8 mouse cellular contexts compared by ENCODE assay signal in the genomic region with DNA sequence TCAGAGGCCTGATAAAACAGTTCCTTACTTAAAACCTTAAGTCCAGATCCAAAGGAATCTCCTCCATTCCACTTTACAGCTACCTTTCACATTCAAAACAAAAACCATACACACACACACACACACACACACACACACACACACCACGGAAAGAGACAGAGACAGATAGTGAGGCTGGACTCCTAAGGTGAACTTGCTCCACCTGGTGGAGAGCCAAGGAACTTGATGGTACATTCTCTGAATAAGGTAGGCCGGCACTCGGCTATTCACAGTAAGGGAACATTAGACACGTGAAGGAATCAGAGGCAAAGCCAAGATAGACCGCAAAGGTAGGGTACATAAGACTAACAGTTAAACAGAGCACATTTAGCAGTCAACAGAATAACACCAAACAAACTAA. TPM values are rescaled to one million over a fixed set of nuclear protein-coding genes. Genes with fewer than 3 reads are reported as not detected.
A peak's percentile ranks its signal among the peaks of the same experiment; 100 is the strongest.
DNase-seq lines count a peak whose midpoint lies in the region; ATAC-seq and TF ChIP-seq lines count a peak whose summit lies in the region.

No protein-coding gene starts in this region.

- 6% methylated on average over 5 of the region's 5 CpGs for WGBS in intestine, embryonic 15.5 days
- WGBS in midbrain, embryonic 11.5 days: 6% methylated on average over 5 of the region's 5 CpGs

- H3K4me2 ChIP-seq in intestine, embryonic 15.5 days (replicated peaks): no peak overlapping the region
- H3K4me2 ChIP-seq in midbrain, embryonic 11.5 days: no peak overlapping the region

- H3K4me1 ChIP-seq in intestine, embryonic 15.5 days (replicated peaks): peaks cover 1% of the 10 kb centered on the region; the same call in 1 of the 2 replicates
- H3K4me1 ChIP-seq in midbrain, embryonic 11.5 days (ENCODE audit: control insufficient read depth, insufficient read depth, low read length): peaks cover 33% of the 10 kb centered on the region

- H3K4me3 ChIP-seq in gastrocnemius, adult 2 months: no peak overlapping the region
- H3K4me3 ChIP-seq in intestine, embryonic 15.5 days (replicated peaks): no peak overlapping the region
- H3K4me3 ChIP-seq in midbrain, embryonic 11.5 days (ENCODE audit: low read depth, low read length): no peak overlapping the region

- DNase-seq in urinary bladder, adult 18-20 months (ENCODE audit: low spot score in 2 of 2): peak; percentile 33 to 51
- DNase-seq in urinary bladder, adult 2 months (ENCODE audit: low spot score): no peak
- DNase-seq in cerebellum, postnatal 36 days: peak; percentile 81 to 87
- peak; percentile 80 for DNase-seq in gastrocnemius, adult 2 months
- DNase-seq in left cerebral cortex, postnatal 25 days (ENCODE audit: low spot score in 2 of 2): peak; percentile 84 to 88
- peak; percentile 96 for DNase-seq in midbrain, embryonic 11.5 days (ENCODE audit: low spot score, missing footprints)
- DNase-seq in skeletal muscle tissue, adult 2 months (ENCODE audit: low read depth, low spot score): peak; percentile 62

- no peak overlapping the region for H3K9ac ChIP-seq in intestine, embryonic 15.5 days
- H3K9ac ChIP-seq in midbrain, embryonic 11.5 days (ENCODE audit: low read length): no peak overlapping the region

- H3K36me3 ChIP-seq in intestine, embryonic 15.5 days: no peaks in the 10 kb centered on the region
- no peaks in the 10 kb centered on the region for H3K36me3 ChIP-seq in midbrain, embryonic 11.5 days (ENCODE audit: control insufficient read depth, insufficient read depth, low read length)

- peak; percentile 63 for ATAC-seq in intestine, embryonic 15.5 days
- peak; percentile 60 for ATAC-seq in midbrain, embryonic 11.5 days (ENCODE audit: low FRiP score)

- peak; percentile 70 for TF ChIP-seq CTCF in gastrocnemius, adult 2 months (IDR thresholded peaks at IDR 0.05)

- H3K27ac ChIP-seq in gastrocnemius, adult 2 months: no peak overlapping the region
- H3K27ac ChIP-seq in intestine, embryonic 15.5 days: no peak overlapping the region
- H3K27ac ChIP-seq in midbrain, embryonic 11.5 days (ENCODE audit: low read depth, low read length): no peak overlapping the region

- intact Hi-C loops in gastrocnemius, adult 2 months (cut with DNase I): loop anchor here (1.0 to 5.0 kb wide), 4 partner anchors 88 to 457 kb away; no protein-coding TSS in a partner anchor
- intact Hi-C loops in left cerebral cortex, postnatal 25 days (cut with DNase I): loop anchor here (1.0 to 2.0 kb wide), 3 partner anchors 51 to 238 kb away; no protein-coding TSS in a partner anchor

- peaks cover 7% of the 10 kb centered on the region for H3K27me3 ChIP-seq in intestine, embryonic 15.5 days (replicated peaks)
- H3K27me3 ChIP-seq in midbrain, embryonic 11.5 days (ENCODE audit: control insufficient read depth, insufficient read depth, low read length): peaks cover 4% of the 10 kb centered on the region; the same call in 1 of the 2 replicates

- H3K9me3 ChIP-seq in intestine, embryonic 15.5 days: no peaks in the 10 kb centered on the region
- H3K9me3 ChIP-seq in midbrain, embryonic 11.5 days (ENCODE audit: control insufficient read depth, low read length): no peaks in the 10 kb centered on the region

RNA-seq across cellular contexts. Expression of gene Greb1, which starts 4.8 kb away (rescaled TPM):
- 0.29 and 0.35 TPM in 2 replicates for polyA plus RNA-seq in urinary bladder, adult 2 months (2012; rRNA removed)
- 1 to 10 TPM in 1 of 2 experiments, under 1 TPM in 1; 0.38 to 2.3 TPM for total RNA-seq in gastrocnemius, adult 2 months (2021)
- polyA plus RNA-seq in intestine, embryonic 15.5 days (2015; fragmentation: Nextera tagmentation; extraction: Ambion mirVana): 5.1 and 5.7 TPM in 2 replicates
- 1 to 10 TPM in 1 of 2 experiments, under 1 TPM in 1; 0.71 to 1.3 TPM for total RNA-seq in left cerebral cortex, postnatal 25 days (2021)
- 11.3 and 15.4 TPM in 2 replicates for polyA plus RNA-seq in midbrain, embryonic 11.5 days (2014; fragmentation: Nextera tagmentation; extraction: Ambion mirVana)

RNA-seq across cellular contexts. Expression of gene E2f6, which starts 5.3 kb away (rescaled TPM):
- 26.5 and 27.9 TPM in 2 replicates for polyA plus RNA-seq in urinary bladder, adult 2 months (2012; rRNA removed)
- total RNA-seq in gastrocnemius, adult 2 months (2021): 100 to 1,000 TPM; 139 to 159 TPM
- 37.6 and 39.6 TPM in 2 replicates for polyA plus RNA-seq in intestine, embryonic 15.5 days (2015; fragmentation: Nextera tagmentation; extraction: Ambion mirVana)
- total RNA-seq in left cerebral cortex, postnatal 25 days (2021): 10 to 100 TPM; 29.8 to 37.2 TPM
- polyA plus RNA-seq in midbrain, embryonic 11.5 days (2014; fragmentation: Nextera tagmentation; extraction: Ambion mirVana): 83.8 and 85.1 TPM in 2 replicates
